Mouse (Mus musculus): Measurements from ENCODE around the gene Cdk6.

DNA sequence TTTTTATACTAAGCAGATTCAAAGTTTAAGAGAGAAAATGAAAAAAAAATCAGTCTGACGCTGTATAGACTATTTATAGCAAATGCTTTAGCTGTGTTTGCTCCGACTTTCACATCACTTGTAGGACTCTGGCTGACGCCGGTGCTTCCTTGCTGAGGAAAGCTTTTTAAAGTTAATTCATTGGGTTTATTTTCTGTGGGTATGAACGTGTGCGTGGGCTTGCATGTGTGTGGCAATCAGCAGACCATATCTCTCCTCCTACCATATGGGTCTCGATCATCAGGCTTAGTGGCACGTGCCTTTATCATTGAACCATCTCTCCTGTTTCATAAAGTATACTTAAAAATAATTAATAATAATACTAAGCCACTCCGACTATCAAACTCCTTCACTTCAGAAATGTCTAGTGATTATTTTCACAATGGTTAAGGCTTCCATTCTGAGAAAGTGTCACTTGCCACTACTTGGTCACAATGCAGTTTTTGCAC is 162.6 kb downstream of the Cdk6 start:
- TF ChIP-seq CTCF (IDR thresholded peaks at IDR 0.05; ENCODE audit: extremely low read depth, insufficient read depth, low read length) = no peak
- no peak for TF ChIP-seq POLR2A (IDR thresholded peaks at IDR 0.05; ENCODE audit: extremely low read depth, insufficient read depth, low read length)

Data from cortical plate, adult 2 months (tissue).